Mouse (Mus musculus): ENCODE data around the gene Grhl1.

DNA sequence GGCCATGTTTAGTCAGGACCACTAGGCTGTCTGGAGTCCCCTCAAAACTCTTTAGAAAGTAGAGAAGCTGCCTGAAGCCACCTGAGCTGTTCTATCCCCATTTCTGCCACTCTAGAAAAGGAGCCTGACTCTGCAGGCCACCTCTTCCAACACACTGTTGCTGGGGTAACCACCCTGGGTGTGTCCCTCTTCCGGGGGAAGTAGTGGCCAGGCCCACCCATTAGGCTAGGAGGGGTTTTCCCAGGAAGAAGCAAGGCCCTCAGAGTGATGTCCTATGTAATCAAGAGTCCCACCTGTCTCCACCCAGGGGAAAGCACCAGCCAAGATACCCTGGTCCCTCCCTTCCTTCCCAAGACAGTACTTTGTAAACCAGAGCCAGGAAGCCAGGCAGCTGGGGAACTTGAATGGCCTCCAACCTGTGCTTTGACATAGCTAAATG lies 61.7 kb downstream of the Grhl1 start:
- TF ChIP-seq POLR2A (IDR thresholded peaks at IDR 0.05; ENCODE audit: borderline replicate concordance, extremely low read depth, low read depth, low read length) (no peak), CTCF (IDR thresholded peaks at IDR 0.05; ENCODE audit: insufficient read depth, low read length) (no peak)

Measured in lung, adult 2 months (tissue).